Mouse (Mus musculus): ENCODE results near the gene Dynll1.

Dynll1 gene

DNA sequence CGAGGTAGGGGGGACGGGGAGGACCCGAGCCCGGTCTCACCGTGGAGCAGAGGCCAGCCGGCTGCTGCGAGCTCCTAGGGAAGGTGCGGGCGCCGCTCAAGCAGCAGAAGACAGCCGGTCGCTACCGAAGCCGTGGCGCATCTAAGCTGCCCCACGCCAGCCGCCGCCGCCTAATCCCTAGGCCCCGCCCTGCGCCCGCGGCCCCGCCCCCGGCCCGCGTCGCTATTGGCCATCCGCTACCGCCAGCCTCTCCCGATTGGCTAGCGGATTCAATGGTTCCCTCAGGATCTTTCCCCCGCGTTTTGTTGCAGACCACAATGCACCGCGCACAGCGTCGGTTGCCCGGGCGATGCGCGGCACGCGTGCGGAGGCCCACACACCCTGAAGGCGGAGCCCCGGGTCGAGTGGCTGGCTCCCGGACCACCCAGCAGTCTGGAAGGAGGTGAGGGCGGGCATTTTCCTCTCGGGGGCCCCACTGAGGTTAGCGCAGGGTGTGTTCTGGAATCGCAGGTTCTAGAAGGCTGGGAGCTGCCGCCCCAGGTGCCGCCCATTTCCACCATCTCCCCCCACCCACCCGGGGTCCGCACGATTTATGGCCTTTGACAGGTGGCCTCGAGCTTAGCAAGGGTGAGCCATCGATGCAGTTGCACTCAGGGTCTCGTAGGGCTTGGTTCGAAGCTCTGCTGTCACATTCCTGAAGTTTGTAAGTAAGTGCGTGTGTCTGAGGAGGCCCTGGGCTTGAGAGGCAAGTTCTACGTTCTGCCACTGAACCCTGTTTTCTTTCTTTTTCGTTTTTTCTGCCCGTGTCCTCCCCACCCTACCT is at the start of gene Dynll1:
Gene Dynll1, minus strand, starts transcription at position 208 of the 823 bp plus-strand sequence.
- peak; percentile 95 to 99 for DNase-seq (ENCODE audit: low spot score in 2 of 2)

DNA sequence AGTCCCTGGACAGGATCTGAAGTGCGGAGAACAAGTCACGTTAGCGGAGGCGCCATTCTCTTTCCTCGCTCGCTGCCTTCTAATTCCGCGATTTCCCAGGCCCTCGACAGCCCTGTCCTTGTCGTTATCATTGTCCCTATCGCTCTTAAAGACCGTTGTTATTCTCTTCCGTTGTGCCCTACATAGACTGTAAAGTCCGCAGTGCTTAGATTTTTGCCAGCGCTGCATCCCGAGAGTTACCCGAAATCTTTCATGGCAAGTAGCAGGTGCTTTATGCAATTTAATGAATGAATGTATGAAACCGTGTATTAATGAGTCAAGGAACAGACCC is 48.4 kb upstream of the Dynll1 start:
- no peak for DNase-seq (ENCODE audit: low spot score in 2 of 2)

DNA sequence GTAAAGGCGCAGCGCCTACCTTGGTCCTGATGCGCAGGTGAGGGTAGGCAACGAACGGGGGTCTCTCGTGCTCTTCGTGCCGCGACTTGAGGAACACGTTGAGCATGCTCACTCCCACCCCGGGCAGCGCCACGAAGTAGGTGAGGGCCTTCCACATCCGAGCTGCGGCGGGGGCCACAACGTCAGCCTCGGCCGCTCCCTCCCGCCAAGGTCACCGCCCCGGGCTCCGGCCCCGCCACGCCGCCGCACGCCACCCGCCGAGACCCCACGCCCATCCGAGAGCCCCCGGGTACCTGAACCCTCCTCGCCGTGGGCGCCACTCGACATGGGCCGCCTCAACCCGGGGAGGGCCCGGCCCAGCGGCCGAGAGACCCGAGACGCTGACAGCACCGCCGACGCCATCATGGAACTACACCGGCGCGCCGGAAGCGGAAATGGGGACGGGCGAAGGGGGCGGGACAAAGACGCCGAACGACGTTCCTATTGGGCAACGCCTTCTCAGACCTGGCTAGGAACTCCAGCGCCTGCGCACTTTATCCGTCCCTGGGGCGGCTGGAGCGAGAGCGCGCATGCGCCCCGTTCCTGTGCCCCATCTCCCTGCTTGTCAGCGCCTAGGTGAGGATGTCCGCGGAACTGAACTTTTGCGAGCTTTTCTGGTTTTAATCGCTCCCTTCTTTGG is 47.9 kb upstream of the Dynll1 start, which contains the start of gene Cox6a1:
Gene Cox6a1, minus strand, starts transcription at position 436 of the 679 bp plus-strand sequence.
- DNase-seq (ENCODE audit: low spot score in 2 of 2): peak; percentile 95 to 99

DNA sequence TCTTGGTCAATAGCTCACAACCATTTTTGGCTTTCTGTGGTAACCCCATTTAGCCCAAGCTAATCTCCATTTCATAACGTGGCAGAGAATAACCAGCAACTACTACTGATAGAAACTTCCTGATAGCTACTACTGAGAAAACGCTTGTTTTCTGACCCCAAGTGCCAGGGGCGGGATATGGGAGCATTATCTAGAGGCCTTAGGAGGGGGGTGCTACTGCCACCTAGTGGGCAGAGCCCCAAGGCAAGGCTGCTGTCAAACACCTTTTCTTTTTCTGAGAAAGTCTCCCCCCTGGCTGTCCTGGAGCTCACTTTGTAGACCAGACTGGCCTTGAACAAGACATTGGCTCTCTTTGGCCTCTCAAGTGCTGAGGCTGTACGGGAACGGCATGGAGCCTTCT is 46.8 kb upstream of the Dynll1 start:
- DNase-seq (ENCODE audit: low spot score in 2 of 2): peak in 1 of 2 experiments; percentile 82

- no peak for DNase-seq (ENCODE audit: low spot score in 2 of 2)
Observed at GRCm38 (mm10) chr5:115341314-115342165, 40.7 kb upstream of the Dynll1 start.

DNA sequence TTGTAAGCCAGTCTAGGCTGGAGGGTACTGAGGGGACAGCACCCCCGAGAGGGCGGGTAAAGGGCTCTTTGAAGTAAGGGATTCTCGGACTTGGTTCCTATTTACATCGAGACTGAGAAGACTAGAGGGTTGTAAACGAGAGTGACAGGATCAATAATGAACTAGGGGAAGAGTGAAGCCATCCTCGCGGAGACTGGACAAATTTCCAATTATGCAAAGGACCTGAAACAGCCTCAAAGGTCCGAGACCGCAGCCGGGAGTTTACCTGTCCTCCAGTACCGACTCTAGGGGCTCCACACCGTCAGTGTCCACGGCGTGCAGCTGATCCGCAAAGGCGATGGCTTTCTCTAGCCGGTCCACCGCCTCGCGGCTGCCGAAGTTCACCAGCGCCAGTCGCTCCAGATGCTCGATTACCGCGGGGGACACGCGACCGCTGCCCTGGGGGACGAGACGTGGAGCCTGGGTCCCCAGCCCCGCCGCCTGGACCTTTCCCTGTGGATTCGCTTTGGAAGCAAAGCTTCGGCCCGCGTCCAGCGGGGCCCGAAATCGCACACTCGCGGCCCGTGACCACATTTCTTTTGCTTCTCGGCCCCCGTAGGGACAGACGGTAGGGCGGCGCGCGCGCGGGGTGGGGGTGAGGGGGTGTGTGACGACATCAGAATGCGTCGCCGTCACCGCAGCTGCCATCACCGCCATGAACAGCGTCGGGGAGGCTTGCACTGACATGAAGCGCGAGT is 39.9 kb upstream of the Dynll1 start, which contains the start of the genes Gatc and Triap1:
Gene Gatc, minus strand, starts transcription at position 602 of the 737 bp plus-strand sequence.
Gene Triap1, plus strand, starts transcription at position 649 of the 737 bp plus-strand sequence.
- DNase-seq (ENCODE audit: low spot score in 2 of 2): peak; percentile 59 to 87

- no peak for DNase-seq (ENCODE audit: low spot score in 2 of 2)
Observed at GRCm38 (mm10) chr5:115340007-115340406, 39.2 kb upstream of the Dynll1 start.

DNA sequence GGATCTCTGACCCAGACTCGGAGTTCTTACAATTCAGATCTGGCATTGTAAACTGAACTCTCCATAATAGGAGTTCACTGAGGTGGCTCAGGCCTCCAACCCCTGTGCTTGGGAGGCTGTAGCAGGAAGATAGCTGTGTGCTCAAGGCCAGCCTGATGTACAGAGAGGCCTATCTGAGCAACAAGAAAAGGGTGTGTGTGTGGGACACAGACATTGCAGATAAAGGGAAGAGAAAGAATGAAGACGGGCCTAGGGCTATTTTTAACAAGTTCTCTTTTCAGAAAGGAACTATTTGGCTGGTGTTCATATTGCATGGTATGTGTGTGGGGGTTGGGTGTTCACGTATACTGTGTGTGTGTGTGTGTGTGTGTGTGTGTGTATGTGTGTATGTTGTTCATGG is 32.8 kb upstream of the Dynll1 start:
- DNase-seq (ENCODE audit: low spot score in 2 of 2): no peak

GRCm38 (mm10) chr5:115330955-115331354 is 30.2 kb upstream of the Dynll1 start:
- DNase-seq (ENCODE audit: low spot score in 2 of 2): no peak

- DNase-seq (ENCODE audit: low spot score in 2 of 2): no peak
Observed at GRCm38 (mm10) chr5:115327610-115328548, 27.1 kb upstream of the Dynll1 start.

- DNase-seq (ENCODE audit: low spot score in 2 of 2): peak; percentile 83 to 94
Observed at GRCm38 (mm10) chr5:115326875-115327609, 26.2 kb upstream of the Dynll1 start, which contains the start of gene Srsf9. TSS of gene Srsf9 (plus strand) at chr5:115327177.

DNA sequence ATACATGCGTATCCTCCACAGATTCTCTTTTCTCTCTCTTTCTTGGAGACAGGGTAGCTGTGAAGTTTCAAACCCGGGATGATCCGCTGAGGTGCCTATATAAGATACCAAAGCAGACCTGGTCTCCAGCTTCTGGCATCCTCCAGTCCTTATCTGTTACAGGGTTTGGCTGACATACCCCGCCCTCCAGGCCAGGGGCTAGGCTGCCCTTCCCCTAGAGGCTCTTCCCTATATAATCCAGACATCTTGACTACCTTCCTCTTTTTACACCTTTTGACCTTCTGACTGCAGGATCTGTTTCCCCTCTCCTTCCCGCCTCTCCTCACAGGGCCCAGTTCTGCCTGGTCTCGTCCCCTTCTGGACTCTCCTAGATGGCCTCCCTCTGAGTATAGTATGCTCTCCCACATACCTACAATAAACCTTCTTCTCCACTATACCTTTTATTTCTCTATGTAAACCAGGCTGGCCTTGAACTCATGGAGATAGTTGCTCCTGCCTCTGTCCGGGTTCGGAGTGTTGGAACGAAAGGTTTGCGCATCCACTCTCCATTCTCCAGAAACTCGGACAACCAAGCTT is 25.5 kb upstream of the Dynll1 start:
- DNase-seq (ENCODE audit: low spot score in 2 of 2): no peak

GRCm38 (mm10) chr5:115319004-115319940 is 18.5 kb upstream of the Dynll1 start:
- peak; percentile 69 to 86 for DNase-seq (ENCODE audit: low spot score in 2 of 2)

DNA sequence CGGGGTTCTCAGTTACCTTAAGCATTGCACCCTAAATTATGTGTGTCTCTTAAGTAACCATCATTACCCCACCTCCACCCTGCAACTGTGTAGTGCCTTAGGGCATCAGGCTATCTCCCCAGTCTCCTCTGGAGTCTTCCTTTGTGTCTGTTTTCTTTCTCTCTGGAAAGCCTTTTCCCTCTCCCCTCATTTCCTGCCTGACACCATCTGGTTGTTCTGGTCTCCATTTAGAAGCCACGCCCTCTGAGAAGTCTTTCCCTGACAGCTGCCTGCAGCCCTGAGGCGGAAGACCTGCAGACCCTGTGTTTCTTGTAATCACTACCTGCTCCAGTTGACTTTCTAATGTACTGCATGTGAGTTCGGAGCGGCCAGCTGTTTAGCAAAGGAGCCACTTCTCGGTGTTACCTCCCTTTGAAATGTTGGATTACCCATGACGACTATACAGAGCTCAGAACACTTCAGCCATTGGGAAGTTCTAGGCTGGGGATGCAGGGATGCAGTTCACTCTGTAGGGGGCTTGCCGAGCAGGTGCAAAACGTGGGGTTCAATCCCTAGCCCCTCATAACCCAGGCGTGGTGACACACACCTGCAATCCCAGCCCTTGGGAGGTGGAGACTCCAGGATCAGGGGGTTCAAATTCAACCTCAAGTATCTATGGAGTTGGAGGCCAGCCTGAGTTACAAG is 17.0 kb upstream of the Dynll1 start:
- no peak for DNase-seq (ENCODE audit: low spot score in 2 of 2)

- no peak for DNase-seq (ENCODE audit: low spot score in 2 of 2)
Observed at GRCm38 (mm10) chr5:115316968-115317644, 16.3 kb upstream of the Dynll1 start.

DNA sequence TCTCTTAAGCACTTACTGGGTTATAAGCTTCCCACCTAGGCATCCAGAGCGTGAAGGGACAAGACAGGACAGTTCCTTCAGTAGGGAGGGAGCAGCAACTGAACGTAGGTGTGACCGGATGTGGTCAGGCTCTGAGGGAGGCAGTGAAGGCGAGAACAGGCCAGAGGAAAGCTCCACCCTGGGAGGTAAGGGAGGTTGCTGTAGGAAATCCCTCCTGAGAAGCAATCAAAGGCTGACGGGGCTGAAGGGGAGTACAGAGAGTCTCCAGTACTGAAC is 12.8 kb upstream of the Dynll1 start:
- no peak for DNase-seq (ENCODE audit: low spot score in 2 of 2)
